Mouse (Mus musculus) MEL (cell line): ENCODE data around the gene Ddx52. TPM values are rescaled to one million over a fixed set of nuclear protein-coding genes. Genes with fewer than 3 reads are reported as not detected.

Experiments
- DNase-seq: peaks from one replicate; pipeline ENCODE4 v3.0.0; 2011; ENCODE audit warnings: low read depth, low spot score
- H3K27ac ChIP-seq: 2 replicates; pipeline ENCODE4 v1.5.1; 2012; ENCODE audit warnings: low read depth, mild to moderate bottlenecking, control low read depth, low read length, moderate library complexity; ENCODE audit not compliant: control insufficient read depth
- H3K27me3 ChIP-seq, 2 experiments: fragments of 150-350 bp in 1 of 2; sonication (generic) in 1 of 2; 2 replicates each; pipeline ENCODE4 v1.6.1; 2012; ENCODE audit warnings: low read length in 2 of 2, mild to moderate bottlenecking in 2 of 2, improper control_type of control experiment in 1 of 2, moderate library complexity in 1 of 2; ENCODE audit not compliant: insufficient read depth in 2 of 2, control insufficient read depth in 1 of 2
- H3K36me3 ChIP-seq, 2 experiments: 2 replicates each; pipeline ENCODE4 v1.6.1; 2012 to 2014; ENCODE audit warnings: low read length in 2 of 2, improper control_type of control experiment in 1 of 2, inconsistent platforms in 1 of 2, mild to moderate bottlenecking in 1 of 2; ENCODE audit not compliant: insufficient read depth in 2 of 2, control insufficient read depth in 1 of 2
- H3K4me1 ChIP-seq, 2 experiments: fragments of 150-350 bp in 1 of 2; sonication (generic) in 1 of 2; 2 replicates each; pipeline ENCODE4 v1.6.1; 2012; ENCODE audit warnings: low read length in 2 of 2, improper control_type of control experiment in 1 of 2, mild to moderate bottlenecking in 1 of 2; ENCODE audit not compliant: insufficient read depth in 2 of 2, control insufficient read depth in 1 of 2
- H3K4me3 ChIP-seq, 2 experiments: fragments of 150-350 bp in 1 of 2; sonication (generic) in 1 of 2; 2 replicates each; pipeline ENCODE4 v1.5.1; 2012; ENCODE audit warnings: low read depth in 2 of 2, low read length in 2 of 2, mild to moderate bottlenecking in 2 of 2, moderate library complexity in 2 of 2, control low read depth in 1 of 2, improper control_type of control experiment in 1 of 2; ENCODE audit not compliant: control insufficient read depth in 1 of 2, insufficient read depth in 1 of 2
- H3K79me2 ChIP-seq: 2 replicates; pipeline ENCODE4 v1.6.1; 2012; ENCODE audit warnings: mild to moderate bottlenecking, low read length, moderate library complexity; ENCODE audit not compliant: control insufficient read depth, poor library complexity, insufficient read depth
- H3K9ac ChIP-seq: 2 replicates; pipeline ENCODE4 v1.6.1; 2012; ENCODE audit warnings: low read depth, mild to moderate bottlenecking, control low read depth, low read length, moderate library complexity; ENCODE audit not compliant: control insufficient read depth, poor library complexity, severe bottlenecking
- H3K9me3 ChIP-seq: fragments of 150-350 bp; sonication (generic); replicated peaks from 2 replicates; pipeline ENCODE4 v1.6.1; 2012; ENCODE audit warnings: mild to moderate bottlenecking, low read length, improper control_type of control experiment, moderate library complexity; ENCODE audit not compliant: insufficient read depth
- BHLHE40 ChIP-seq: IDR thresholded peaks from 2 replicates; pipeline ENCODE4 v1.6.1; 2012; ENCODE audit warnings: low read depth, mild to moderate bottlenecking, inconsistent platforms, low read length, improper control_type of control experiment, borderline replicate concordance
- CHD2 ChIP-seq: IDR thresholded peaks from 2 replicates; pipeline ENCODE4 v1.6.1; 2011; ENCODE audit warnings: low read length, improper control_type of control experiment
- E2F4 ChIP-seq: IDR thresholded peaks from 2 replicates; pipeline ENCODE4 v1.6.1; 2011; ENCODE audit warnings: low read depth, low read length, improper control_type of control experiment, borderline replicate concordance
- ELF1 ChIP-seq: IDR thresholded peaks from 2 replicates; pipeline ENCODE4 v1.6.1; 2014; ENCODE audit warnings: low read depth, mild to moderate bottlenecking, inconsistent platforms, low read length, improper control_type of control experiment, moderate library complexity
- EP300 ChIP-seq, 2 experiments: IDR thresholded peaks; 2 replicates each; pipeline ENCODE4 v1.6.1; 2011; ENCODE audit warnings: improper control_type of control experiment in 2 of 2, low read length in 2 of 2, low read depth in 1 of 2, mild to moderate bottlenecking in 1 of 2
- ETS1 ChIP-seq: IDR thresholded peaks from 2 replicates; pipeline ENCODE4 v1.6.1; 2012; ENCODE audit warnings: low read depth, mild to moderate bottlenecking, inconsistent platforms, low read length, improper control_type of control experiment, moderate library complexity
- KAT2A ChIP-seq: conservative IDR thresholded peaks from 2 replicates; pipeline ENCODE4 v1.6.1; 2012; ENCODE audit warnings: low read depth, low read length, improper control_type of control experiment, inconsistent platforms
- MAFK ChIP-seq: IDR thresholded peaks from 2 replicates; pipeline ENCODE4 v1.6.1; 2011; ENCODE audit warnings: low read depth, mild to moderate bottlenecking, low read length, improper control_type of control experiment, borderline replicate concordance
- MYB ChIP-seq: IDR thresholded peaks from 2 replicates; pipeline ENCODE4 v1.6.1; 2011; ENCODE audit warnings: mild to moderate bottlenecking, low read depth, low read length, improper control_type of control experiment
- NELFE ChIP-seq: IDR thresholded peaks from 2 replicates; pipeline ENCODE4 v1.6.1; 2011; ENCODE audit warnings: low read depth, low read length, improper control_type of control experiment
- NRF1 ChIP-seq: IDR thresholded peaks from 2 replicates; pipeline ENCODE4 v1.6.1; 2014; ENCODE audit warnings: low read depth, mild to moderate bottlenecking, inconsistent platforms, low read length, improper control_type of control experiment, moderate library complexity; ENCODE audit not compliant: poor library complexity, insufficient read depth, severe bottlenecking
- POLR2A ChIP-seq, 2 experiments: IDR thresholded peaks; 2 replicates each; pipeline ENCODE4 v1.6.1; 2011 to 2012; ENCODE audit warnings: low read length in 2 of 2, mild to moderate bottlenecking in 2 of 2, control low read depth in 1 of 2, improper control_type of control experiment in 1 of 2, low read depth in 1 of 2, moderate library complexity in 1 of 2; ENCODE audit not compliant: control insufficient read depth in 1 of 2, insufficient read depth in 1 of 2, poor library complexity in 1 of 2
- POLR2AphosphoS5 ChIP-seq: IDR thresholded peaks from 2 replicates; pipeline ENCODE4 v1.6.1; 2012; ENCODE audit warnings: low read depth, borderline replicate concordance, mild to moderate bottlenecking, inconsistent platforms, low read length, moderate library complexity, mixed read lengths
- RCOR1 ChIP-seq: IDR thresholded peaks from 2 replicates; pipeline ENCODE4 v1.6.1; 2012; ENCODE audit warnings: low read depth, mild to moderate bottlenecking, inconsistent platforms, low read length, improper control_type of control experiment
- TBP ChIP-seq: IDR thresholded peaks from 2 replicates; pipeline ENCODE4 v1.8.0; 2011; ENCODE audit warnings: low read depth, low read length, improper control_type of control experiment
- UBTF ChIP-seq: IDR thresholded peaks from 2 replicates; pipeline ENCODE4 v1.6.1; 2012; ENCODE audit warnings: low read depth, mild to moderate bottlenecking, inconsistent platforms, low read length, improper control_type of control experiment, moderate library complexity, borderline replicate concordance; ENCODE audit not compliant: insufficient read depth
- USF1 ChIP-seq: IDR thresholded peaks from 2 replicates; pipeline ENCODE4 v1.6.1; 2014; ENCODE audit warnings: low read depth, mild to moderate bottlenecking, inconsistent platforms, low read length, improper control_type of control experiment, moderate library complexity
- ZNF384 ChIP-seq: IDR thresholded peaks from 2 replicates; pipeline ENCODE4 v1.6.1; 2012; ENCODE audit warnings: low read depth, mild to moderate bottlenecking, inconsistent platforms, low read length, improper control_type of control experiment
- polyA plus RNA-seq, 2 experiments: library from polyadenylated mRNA; stranded (reverse) in 1 of 2; unstranded in 1 of 2; fragments of >175 nt in 1 of 2; fragments of >200 nt in 1 of 2; gene quantifications; 2 replicates each; pipeline versions ENCODE4 v1.2.1 to v1.2.4; 2012; ENCODE audit warnings: low replicate concordance in 2 of 2, low read depth in 1 of 2; ENCODE audit not compliant: insufficient read length in 2 of 2, insufficient read depth in 1 of 2, missing spikeins in 1 of 2
- total RNA-seq: library from RNA; depleted of rRNA; stranded (reverse); fragments of 300-350 nt; gene quantifications from 2 replicates; pipeline ENCODE4 v1.2.3, GENCODE M21; 2012

The Ddx52 gene
- total and polyA plus RNA-seq, 3 experiments: 48.2 to 58.6 TPM; not detected in 1

DNA sequence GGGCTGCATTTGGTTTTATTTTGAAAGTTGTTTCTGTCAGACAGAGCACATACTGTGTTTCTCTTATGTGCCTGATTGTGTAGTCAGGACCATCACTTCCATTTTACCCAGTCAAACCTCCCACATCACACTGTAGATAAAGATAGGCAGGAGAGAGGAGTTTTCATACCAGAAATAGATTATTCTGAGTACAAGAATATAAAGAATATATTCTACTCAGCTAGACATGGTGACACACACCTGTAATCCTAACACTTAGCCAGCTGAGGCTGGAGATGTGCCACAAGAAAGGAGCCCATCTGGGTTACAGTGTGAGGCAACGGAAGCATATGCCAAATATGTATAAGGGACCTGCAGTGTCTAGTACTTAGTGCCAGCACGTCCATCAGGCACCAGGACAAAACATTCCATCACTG is 53.7 kb downstream of the Ddx52 start:
- Histone ChIP-seq H3K27me3 (no peaks in the 10 kb centered on the region), H3K4me1 (no peaks in the 10 kb centered on the region), H3K9ac (no peak overlapping the region), H3K4me3 (no peak overlapping the region), H3K79me2 (no peaks in the 10 kb centered on the region; the same call in 1 of the 2 replicates), H3K27ac (no peak overlapping the region), H3K36me3 (peaks cover 0 to 27% of the 10 kb centered on the region in 2 experiments; a peak in 2 of 4 replicates), H3K9me3 (no peaks in the 10 kb centered on the region)
- TF ChIP-seq EP300 (IDR thresholded peaks at IDR 0.05; ENCODE audit: low read depth in 1 of 2, low read length in 2 of 2) (no peak), ZNF384 (no peak), ELF1 (no peak), POLR2AphosphoS5 (no peak), USF1 (no peak), NRF1 (no peak), MAFK (no peak), RCOR1 (no peak), KAT2A (no peak), NELFE (no peak), MYB (no peak), UBTF (no peak)
- no peak for DNase-seq

DNA sequence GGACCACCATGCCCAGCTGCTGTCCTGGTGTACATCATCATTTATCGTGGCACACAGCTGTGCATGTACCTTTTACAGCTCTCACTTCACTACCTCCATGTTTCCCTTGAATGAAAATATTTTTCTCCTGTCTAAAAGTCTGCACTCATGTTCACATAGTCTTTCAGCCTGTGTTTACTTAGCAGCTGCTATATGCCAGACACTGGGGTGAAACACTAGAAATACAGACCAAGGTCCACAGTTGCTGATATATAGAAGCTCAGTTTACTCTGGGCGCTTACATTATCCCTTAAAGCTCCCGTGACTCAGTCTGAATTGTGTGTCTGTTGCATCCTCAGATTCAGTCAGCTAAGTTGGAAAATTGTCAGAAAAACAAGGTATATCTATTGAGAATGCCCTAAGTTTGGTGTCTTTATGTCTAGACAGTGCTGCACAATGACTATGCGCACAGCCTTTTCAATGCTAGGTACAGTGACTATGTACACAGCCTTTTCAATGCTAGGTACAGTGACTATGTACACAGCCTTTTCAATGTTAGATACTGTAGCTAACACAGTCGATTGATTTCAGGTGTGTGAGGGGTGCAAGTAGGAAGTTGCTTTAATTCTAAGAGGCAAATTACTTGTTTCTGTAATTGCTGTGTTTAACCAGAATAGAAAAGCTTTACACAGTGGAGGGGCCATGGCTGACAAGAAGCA is 55.5 kb downstream of the Ddx52 start:
- H3K4me1 ChIP-seq: no peaks in the 10 kb centered on the region
- DNase-seq: no peak
- TF ChIP-seq E2F4 (no peak), BHLHE40 (no peak), ETS1 (no peak), NRF1 (no peak), CHD2 (no peak), TBP (no peak), POLR2A (IDR thresholded peaks at IDR 0.05; ENCODE audit: control insufficient read depth in 1 of 2, insufficient read depth in 1 of 2, low read depth in 1 of 2, low read length in 2 of 2, poor library complexity in 1 of 2) (no peak)
- no peaks in the 10 kb centered on the region; the same call in 1 of the 2 replicates for H3K79me2 ChIP-seq
- no peak overlapping the region for H3K27ac ChIP-seq
- no peak overlapping the region for H3K9ac ChIP-seq
- H3K36me3 ChIP-seq: peaks cover 0 to 22% of the 10 kb centered on the region in 2 experiments; a peak in 2 of 4 replicates
- no peak overlapping the region for H3K4me3 ChIP-seq
- H3K9me3 ChIP-seq: no peaks in the 10 kb centered on the region
- H3K27me3 ChIP-seq: no peaks in the 10 kb centered on the region
